Mouse (Mus musculus): Measurements from ENCODE around the gene Nabp2. TPM values are rescaled to one million over a fixed set of nuclear protein-coding genes. Genes with fewer than 3 reads are reported as not detected.

Nabp2 gene
- total RNA-seq (2014; rRNA removed), result 12.9 and 17.0 TPM in 2 replicates
- 22.3 and 27.9 TPM in 2 replicates for polyA plus RNA-seq (2012; rRNA removed)

GRCm38 (mm10) chr10:128411211-128412054 lies at the start of gene Nabp2, which contains the start of gene Rnf41:
Gene Nabp2 (minus strand): TSS chr10:128411492.
Gene Rnf41 (plus strand): TSS chr10:128411657.
- Histone ChIP-seq H3K27ac (replicated peaks; ENCODE audit: insufficient read depth, low read depth, low read length) (peak within 1 kb of the TSS; percentile 78), H3K27me3 (ENCODE audit: control insufficient read depth, insufficient read depth, low read length) (no peaks in the 10 kb centered on the region), H3K4me3 (ENCODE audit: insufficient read depth, low read depth, low read length) (peak within 1 kb of the TSS; percentile 87), H3K4me1 (ENCODE audit: control insufficient read depth, insufficient read depth, low read length) (peaks cover 15% of the 10 kb centered on the region), H3K9ac (ENCODE audit: low read depth, low read length) (peak within 1 kb of the TSS; percentile 88), H3K79me2 (ENCODE audit: control insufficient read depth, insufficient read depth, low read length) (peaks cover 7% of the 10 kb centered on the region; the same call in 1 of the 2 replicates), H3K36me3 (ENCODE audit: control insufficient read depth, insufficient read depth, low read length) (peaks cover 4% of the 10 kb centered on the region; the same call in 1 of the 2 replicates)
- TF ChIP-seq CTCF (IDR thresholded peaks at IDR 0.05; ENCODE audit: low read depth, low read length) (no peak), POLR2A (IDR thresholded peaks at IDR 0.05; ENCODE audit: extremely low read depth, insufficient read depth, low read length) (peak; percentile 41)
- peak; percentile 81 for DNase-seq (ENCODE audit: extremely low read depth, low read depth, low spot score)
- under 1% methylated on average over 49 of the region's 50 CpGs for WGBS

- TF ChIP-seq CTCF (IDR thresholded peaks at IDR 0.05; ENCODE audit: low read depth, low read length) (no peak), POLR2A (IDR thresholded peaks at IDR 0.05; ENCODE audit: extremely low read depth, insufficient read depth, low read length) (no peak)
- Histone ChIP-seq H3K79me2 (ENCODE audit: control insufficient read depth, insufficient read depth, low read length) (peaks cover 9% of the 10 kb centered on the region; the same call in 1 of the 2 replicates), H3K27me3 (ENCODE audit: control insufficient read depth, insufficient read depth, low read length) (no peaks in the 10 kb centered on the region), H3K4me3 (ENCODE audit: insufficient read depth, low read depth, low read length) (peak overlapping the region; percentile 10; the same call in 1 of the 2 replicates), H3K4me1 (ENCODE audit: control insufficient read depth, insufficient read depth, low read length) (peaks cover 8% of the 10 kb centered on the region), H3K36me3 (ENCODE audit: control insufficient read depth, insufficient read depth, low read length) (peaks cover 29% of the 10 kb centered on the region), H3K27ac (replicated peaks; ENCODE audit: insufficient read depth, low read depth, low read length) (no peak overlapping the region; the same call in 1 of the 2 replicates), H3K9ac (ENCODE audit: low read depth, low read length) (peak overlapping the region; percentile 37)
- WGBS, result 7% methylated on average over 5 of the region's 5 CpGs
- no peak for DNase-seq (ENCODE audit: extremely low read depth, low read depth, low spot score)
Observed at GRCm38 (mm10) chr10:128460270-128460630, 49.0 kb upstream of the Nabp2 start.

- H3K79me2 ChIP-seq (ENCODE audit: control insufficient read depth, insufficient read depth, low read length), result peaks cover 9% of the 10 kb centered on the region; the same call in 1 of the 2 replicates
- TF ChIP-seq POLR2A (IDR thresholded peaks at IDR 0.05; ENCODE audit: extremely low read depth, insufficient read depth, low read length) (no peak), CTCF (IDR thresholded peaks at IDR 0.05; ENCODE audit: low read depth, low read length) (no peak)
- H3K9ac ChIP-seq (ENCODE audit: low read depth, low read length), result peak overlapping the region; percentile 99
- H3K4me1 ChIP-seq (ENCODE audit: control insufficient read depth, insufficient read depth, low read length), result peaks cover 10% of the 10 kb centered on the region
- peak; percentile 55 for DNase-seq (ENCODE audit: extremely low read depth, low read depth, low spot score)
- H3K27ac ChIP-seq (replicated peaks; ENCODE audit: insufficient read depth, low read depth, low read length), result peak overlapping the region; percentile 98
- WGBS, result under 1% methylated on average over 46 of the region's 67 CpGs
- no peaks in the 10 kb centered on the region for H3K27me3 ChIP-seq (ENCODE audit: control insufficient read depth, insufficient read depth, low read length)
- H3K36me3 ChIP-seq (ENCODE audit: control insufficient read depth, insufficient read depth, low read length), result peaks cover 25% of the 10 kb centered on the region
- H3K4me3 ChIP-seq (ENCODE audit: insufficient read depth, low read depth, low read length), result peak overlapping the region; percentile 81
Observed at GRCm38 (mm10) chr10:128459409-128460269, 48.3 kb upstream of the Nabp2 start.

- H3K27ac ChIP-seq (replicated peaks; ENCODE audit: insufficient read depth, low read depth, low read length), result peak within 1 kb of the TSS; percentile 98
- DNase-seq (ENCODE audit: extremely low read depth, low read depth, low spot score), result peak; percentile 39
- peak within 1 kb of the TSS; percentile 99 for H3K9ac ChIP-seq (ENCODE audit: low read depth, low read length)
- H3K4me1 ChIP-seq (ENCODE audit: control insufficient read depth, insufficient read depth, low read length), result peaks cover 10% of the 10 kb centered on the region
- peaks cover 9% of the 10 kb centered on the region; the same call in 1 of the 2 replicates for H3K79me2 ChIP-seq (ENCODE audit: control insufficient read depth, insufficient read depth, low read length)
- peak; percentile 41; the same call in 1 of the 2 replicates for TF ChIP-seq POLR2A (IDR thresholded peaks at IDR 0.05; ENCODE audit: extremely low read depth, insufficient read depth, low read length)
- peak; percentile 62; the same call in 1 of the 2 replicates for TF ChIP-seq CTCF (IDR thresholded peaks at IDR 0.05; ENCODE audit: low read depth, low read length)
- no peaks in the 10 kb centered on the region for H3K27me3 ChIP-seq (ENCODE audit: control insufficient read depth, insufficient read depth, low read length)
- 2% methylated on average over 61 of the region's 86 CpGs for WGBS
- H3K36me3 ChIP-seq (ENCODE audit: control insufficient read depth, insufficient read depth, low read length), result peaks cover 17% of the 10 kb centered on the region
- peak within 1 kb of the TSS; percentile 81 for H3K4me3 ChIP-seq (ENCODE audit: insufficient read depth, low read depth, low read length)
Observed at GRCm38 (mm10) chr10:128458719-128459408, 47.6 kb upstream of the Nabp2 start, which contains the start of gene Smarcc2. Gene Smarcc2 (plus strand): TSS chr10:128459248.

- Histone ChIP-seq H3K27ac (replicated peaks; ENCODE audit: insufficient read depth, low read depth, low read length) (peak overlapping the region; percentile 79), H3K79me2 (ENCODE audit: control insufficient read depth, insufficient read depth, low read length) (peaks cover 9% of the 10 kb centered on the region; the same call in 1 of the 2 replicates), H3K27me3 (ENCODE audit: control insufficient read depth, insufficient read depth, low read length) (no peaks in the 10 kb centered on the region), H3K9ac (ENCODE audit: low read depth, low read length) (peak overlapping the region; percentile 99), H3K4me1 (ENCODE audit: control insufficient read depth, insufficient read depth, low read length) (peaks cover 10% of the 10 kb centered on the region), H3K36me3 (ENCODE audit: control insufficient read depth, insufficient read depth, low read length) (peaks cover 12% of the 10 kb centered on the region), H3K4me3 (ENCODE audit: insufficient read depth, low read depth, low read length) (peak overlapping the region; percentile 81)
- no peak for TF ChIP-seq CTCF (IDR thresholded peaks at IDR 0.05; ENCODE audit: low read depth, low read length)
- TF ChIP-seq POLR2A (IDR thresholded peaks at IDR 0.05; ENCODE audit: extremely low read depth, insufficient read depth, low read length), result 0 out of 2 replicates have a peak, but pooled peaks have one; percentile 35
- DNase-seq (ENCODE audit: extremely low read depth, low read depth, low spot score), result peak; percentile 66
- WGBS, result under 1% methylated on average over 29 of the region's 29 CpGs
Observed at GRCm38 (mm10) chr10:128458348-128458718, 47.0 kb upstream of the Nabp2 start.

Data from liver, adult 2 months (tissue).